Mouse (Mus musculus) midbrain, embryonic 13.5 days (tissue): Measurements from ENCODE around the gene Tnfrsf1b. TPM values are rescaled to one million over a fixed set of nuclear protein-coding genes. Genes with fewer than 3 reads are reported as not detected.

Experiments used
- ATAC-seq: fragments of 200-750 bp; cut with Nextera tagmentation; 2 replicates; pipeline ENCODE4 v1.8.0; 2017; ENCODE audit warnings: mild to moderate bottlenecking, moderate TSS enrichment, moderate library complexity
- H3K27ac ChIP-seq: fragments of 300-500 bp; sonication (generic); 2 replicates; pipeline ENCODE4 v1.5.1; 2015; ENCODE audit warnings: inconsistent platforms, mild to moderate bottlenecking, moderate library complexity
- H3K27me3 ChIP-seq: fragments of 300-500 bp; sonication (generic); 2 replicates; pipeline ENCODE4 v1.6.1; 2015; ENCODE audit warnings: mild to moderate bottlenecking, inconsistent platforms
- H3K36me3 ChIP-seq: fragments of 300-500 bp; sonication (generic); 2 replicates; pipeline ENCODE4 v1.6.1; 2015; ENCODE audit warnings: mild to moderate bottlenecking, inconsistent platforms
- H3K4me1 ChIP-seq: fragments of 300-500 bp; sonication (generic); replicated peaks from 2 replicates; pipeline ENCODE4 v1.6.1; 2015; ENCODE audit warnings: inconsistent platforms
- H3K4me2 ChIP-seq: fragments of 300-500 bp; sonication (generic); replicated peaks from 2 replicates; pipeline ENCODE4 v1.6.1; 2015; ENCODE audit warnings: moderate library complexity, mild to moderate bottlenecking, inconsistent platforms
- H3K4me3 ChIP-seq: fragments of 300-500 bp; sonication (generic); replicated peaks from 2 replicates; pipeline ENCODE4 v1.5.1; 2015; ENCODE audit warnings: mild to moderate bottlenecking, inconsistent platforms
- H3K9ac ChIP-seq: fragments of 300-500 bp; sonication (generic); replicated peaks from 2 replicates; pipeline ENCODE4 v1.6.1; 2015; ENCODE audit warnings: mild to moderate bottlenecking, inconsistent platforms
- H3K9me3 ChIP-seq: fragments of 300-500 bp; sonication (generic); 2 replicates; pipeline ENCODE4 v1.6.1; 2016; ENCODE audit warnings: mild to moderate bottlenecking, inconsistent platforms
- WGBS: fragments of 180-500 bp; shearing (Covaris S2); methylation state at CpG from one replicate; pipeline ENCODE4 v1.1.7; 2015; 5-methylcytosine and 5-hydroxymethylcytosine counted together
- polyA plus RNA-seq: library from polyadenylated mRNA; unstranded; fragments of >200 nt; fragmentation: Nextera tagmentation; extraction: Ambion mirVana; gene quantifications from 2 replicates; pipeline ENCODE4 v1.2.1, GENCODE M21; 2015

Gene Tnfrsf1b
- polyA plus RNA-seq, 1 experiment from 2014 or later: 2.0 TPM

DNA sequence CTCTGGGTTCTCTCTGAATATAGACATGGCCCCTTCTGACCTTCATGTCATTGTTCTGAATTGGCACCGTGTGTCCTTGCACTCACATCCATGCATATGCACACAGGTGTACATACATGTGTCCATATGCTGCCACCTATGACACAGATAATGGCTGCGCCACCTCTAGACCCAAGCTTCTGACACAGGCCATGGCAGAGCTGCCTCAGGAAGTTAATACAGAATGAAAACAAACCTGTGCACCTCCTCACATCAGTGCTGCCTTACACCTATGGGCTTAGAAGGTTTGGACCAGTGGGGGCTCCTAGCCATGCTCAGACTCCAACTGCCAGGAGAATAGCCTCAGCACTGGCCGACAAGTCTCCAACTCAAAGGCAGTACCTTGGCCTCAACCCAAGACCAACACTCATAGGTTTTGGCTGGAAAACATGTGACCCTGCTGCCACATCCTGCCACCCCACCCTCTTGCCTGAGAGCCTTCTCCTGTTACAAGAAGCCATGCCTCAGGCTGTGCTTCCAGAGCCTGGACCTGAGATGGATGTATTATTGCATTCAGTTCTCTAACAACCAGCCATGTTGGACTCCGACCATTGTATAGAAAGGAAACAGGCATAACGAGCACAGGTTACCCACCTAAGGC, 17.0 kb downstream of the Tnfrsf1b start:
- H3K27me3 ChIP-seq: no peaks in the 10 kb centered on the region
- H3K4me1 ChIP-seq: peaks cover 4% of the 10 kb centered on the region; the same call in 1 of the 2 replicates
- no peak overlapping the region for H3K4me2 ChIP-seq
- H3K9ac ChIP-seq: no peak overlapping the region
- 95% methylated on average over 5 of the region's 5 CpGs for WGBS
- H3K4me3 ChIP-seq: no peak overlapping the region
- H3K27ac ChIP-seq: no peak overlapping the region
- ATAC-seq: no peak
- no peaks in the 10 kb centered on the region for H3K9me3 ChIP-seq
- H3K36me3 ChIP-seq: no peaks in the 10 kb centered on the region

DNA sequence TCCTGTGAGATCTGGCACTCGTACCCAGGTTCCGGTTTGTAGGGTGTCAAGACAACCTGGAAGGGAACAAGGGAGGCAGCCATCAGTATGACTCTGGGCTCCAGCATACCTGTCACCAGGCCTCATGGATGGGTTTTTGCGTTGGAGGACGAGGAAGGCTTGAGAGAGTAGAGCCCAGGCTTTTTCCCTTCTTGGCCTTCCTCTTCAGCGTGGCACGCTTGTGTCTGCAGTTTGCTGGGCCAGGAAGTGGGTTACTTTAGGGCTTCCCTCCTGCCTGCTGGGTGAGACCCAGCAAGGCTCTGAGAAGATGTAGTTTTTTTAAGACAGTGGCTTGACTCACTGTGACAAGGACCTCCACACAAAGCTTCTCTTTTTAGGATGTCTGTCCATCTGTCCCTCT, 17.6 kb downstream of the Tnfrsf1b start:
- no peak for ATAC-seq
- Histone ChIP-seq H3K36me3 (no peaks in the 10 kb centered on the region), H3K9me3 (no peaks in the 10 kb centered on the region), H3K27me3 (no peaks in the 10 kb centered on the region), H3K27ac (no peak overlapping the region), H3K4me3 (no peak overlapping the region), H3K9ac (no peak overlapping the region), H3K4me1 (peaks cover 4% of the 10 kb centered on the region; the same call in 1 of the 2 replicates), H3K4me2 (no peak overlapping the region)
- 94% methylated on average over 6 of the region's 6 CpGs for WGBS

DNA sequence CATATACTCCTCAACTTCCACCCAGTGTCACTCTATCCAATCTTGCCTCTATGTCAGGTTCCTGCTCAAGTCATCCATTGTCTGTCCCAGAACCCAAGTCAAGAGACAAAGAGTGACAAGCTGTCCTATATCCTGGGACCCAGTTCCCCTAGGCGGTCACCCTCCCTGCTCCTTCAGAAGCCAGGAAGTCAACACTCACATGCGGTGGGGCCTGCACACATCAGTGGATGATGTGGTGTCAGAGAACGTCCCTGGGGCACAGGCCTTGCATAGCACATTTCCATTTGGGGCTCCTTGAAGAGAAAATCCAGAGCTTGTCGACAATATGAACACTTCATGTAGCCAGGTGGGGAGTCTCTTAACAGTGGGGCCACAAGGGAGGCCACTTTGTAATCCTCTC, 22.1 kb downstream of the Tnfrsf1b start:
- 89% methylated on average over 4 of the region's 4 CpGs for WGBS
- no peak for ATAC-seq

DNA sequence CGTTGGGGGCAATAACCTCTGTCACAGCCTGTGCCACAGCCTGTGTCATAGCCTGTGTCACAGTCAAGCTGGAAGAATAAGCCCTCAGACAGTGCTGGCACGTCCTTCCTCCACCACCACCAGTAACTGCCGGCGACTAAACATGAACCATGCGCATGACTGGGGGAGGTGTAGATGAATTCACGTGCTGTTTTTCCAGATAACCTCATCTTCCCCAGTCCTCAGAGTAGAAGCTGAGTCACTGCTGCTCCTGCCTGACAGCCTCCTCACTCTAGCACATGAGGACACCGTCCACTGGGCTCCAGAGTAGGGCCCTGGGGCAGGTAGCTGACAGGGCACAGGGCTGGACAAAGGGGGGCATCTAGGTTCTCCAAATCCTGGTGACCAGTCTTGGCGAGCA, 24.6 kb downstream of the Tnfrsf1b start:
- no peak for ATAC-seq
- no peak overlapping the region for H3K27ac ChIP-seq

More for the DNA sequence above, 22.1 kb downstream of the Tnfrsf1b start:
- Histone ChIP-seq H3K27ac (no peak overlapping the region), H3K9me3 (no peaks in the 10 kb centered on the region), H3K36me3 (no peaks in the 10 kb centered on the region), H3K27me3 (no peaks in the 10 kb centered on the region), H3K4me3 (no peak overlapping the region), H3K9ac (no peak overlapping the region), H3K4me1 (no peaks in the 10 kb centered on the region), H3K4me2 (no peak overlapping the region)

DNA sequence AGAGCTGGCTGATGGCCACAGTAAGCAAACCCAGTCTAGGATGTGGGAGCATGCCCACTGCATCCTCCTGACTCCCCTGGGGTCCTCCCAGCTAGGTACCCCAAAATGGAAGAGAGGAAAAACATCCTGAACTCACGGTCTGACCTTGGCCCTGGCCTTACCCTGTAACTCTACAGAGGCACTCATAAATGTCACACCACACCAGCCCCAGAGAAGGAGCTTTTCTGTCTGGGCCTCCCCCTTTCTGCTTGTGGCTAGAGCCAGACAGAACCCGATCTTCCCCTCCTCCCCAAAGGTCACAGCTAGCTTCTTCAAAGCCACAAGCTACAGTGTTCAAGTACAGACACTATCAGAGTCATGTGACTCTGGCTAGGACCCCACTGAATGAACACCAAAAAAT, 25.3 kb downstream of the Tnfrsf1b start:
- no peaks in the 10 kb centered on the region for H3K4me1 ChIP-seq
- H3K4me2 ChIP-seq: no peak overlapping the region
- no peak overlapping the region for H3K9ac ChIP-seq
- H3K9me3 ChIP-seq: no peaks in the 10 kb centered on the region
- WGBS: 80% methylated on average over 2 of the region's 2 CpGs
- no peak for ATAC-seq
- no peaks in the 10 kb centered on the region for H3K36me3 ChIP-seq
- no peaks in the 10 kb centered on the region for H3K27me3 ChIP-seq
- no peak overlapping the region for H3K27ac ChIP-seq
- no peak overlapping the region for H3K4me3 ChIP-seq

More for the DNA sequence above, 24.6 kb downstream of the Tnfrsf1b start:
- no peaks in the 10 kb centered on the region for H3K4me1 ChIP-seq
- WGBS: 81% methylated on average over 8 of the region's 8 CpGs
- no peaks in the 10 kb centered on the region for H3K9me3 ChIP-seq
- no peak overlapping the region for H3K9ac ChIP-seq
- H3K4me3 ChIP-seq: no peak overlapping the region
- no peaks in the 10 kb centered on the region for H3K36me3 ChIP-seq
- no peaks in the 10 kb centered on the region for H3K27me3 ChIP-seq
- no peak overlapping the region for H3K4me2 ChIP-seq

DNA sequence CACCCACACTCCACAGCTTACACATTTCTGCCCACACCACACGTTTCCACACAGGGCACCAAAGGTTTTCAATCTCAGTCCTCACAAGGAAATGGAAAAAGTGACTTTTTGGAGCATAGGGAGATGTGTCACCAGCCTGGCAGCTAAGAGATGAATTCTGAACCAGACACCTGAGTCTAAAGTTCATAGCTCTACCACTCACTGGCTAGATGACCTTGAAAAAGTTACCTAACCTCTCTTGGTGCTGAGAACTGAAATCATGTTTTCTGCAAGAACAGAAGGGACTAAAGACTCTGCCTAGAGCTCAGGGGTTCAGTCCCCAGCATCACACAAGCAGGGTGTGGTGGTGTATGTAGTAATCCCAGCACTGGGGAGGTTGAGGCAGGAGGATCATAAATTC, 26.7 kb downstream of the Tnfrsf1b start:
- no peaks in the 10 kb centered on the region for H3K9me3 ChIP-seq
- H3K9ac ChIP-seq: no peak overlapping the region
- no peaks in the 10 kb centered on the region for H3K27me3 ChIP-seq
- no peak overlapping the region for H3K4me3 ChIP-seq
- H3K4me2 ChIP-seq: no peak overlapping the region
- H3K36me3 ChIP-seq: no peaks in the 10 kb centered on the region
- no peaks in the 10 kb centered on the region for H3K4me1 ChIP-seq
- WGBS: 77% methylated on average over 1 of the region's 1 CpGs
- no peak for ATAC-seq
- no peak overlapping the region for H3K27ac ChIP-seq

DNA sequence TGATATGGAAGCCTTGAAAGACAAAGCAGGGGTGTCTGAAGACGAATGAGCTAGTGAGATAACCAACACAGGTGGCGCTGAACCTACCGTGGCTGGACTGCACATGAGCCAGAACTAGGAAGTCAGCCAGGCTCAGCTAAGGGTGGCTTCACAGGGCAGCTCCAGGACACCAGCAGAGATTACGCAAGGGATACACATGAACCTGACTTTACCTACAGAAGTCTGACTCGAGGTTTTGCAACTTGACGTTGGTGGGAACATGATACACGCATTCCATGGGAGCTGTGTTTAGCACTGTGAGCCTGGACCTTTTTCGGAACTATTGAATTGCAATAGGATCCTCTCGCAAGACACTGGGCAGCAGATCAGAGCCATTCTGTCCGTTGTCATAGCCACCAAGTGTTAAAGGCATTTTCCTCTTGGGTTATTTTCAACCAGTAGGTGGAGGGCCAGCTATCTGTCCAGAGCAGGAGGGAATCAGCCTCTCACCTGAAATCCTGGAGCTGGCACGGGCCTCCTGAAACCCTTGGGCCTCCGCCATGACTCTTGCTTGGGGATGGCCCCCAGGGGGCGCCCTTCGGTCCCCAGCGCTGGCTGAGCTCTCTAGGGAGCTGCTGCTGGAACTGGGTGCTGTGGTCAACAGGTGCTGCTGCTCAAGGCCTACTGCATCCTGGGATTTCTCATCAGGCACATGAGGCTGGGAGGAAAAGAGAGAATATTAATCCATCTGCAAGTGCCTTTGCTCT, 27.3 kb downstream of the Tnfrsf1b start:
- Histone ChIP-seq H3K4me2 (no peak overlapping the region), H3K9ac (no peak overlapping the region), H3K4me3 (no peak overlapping the region), H3K9me3 (no peaks in the 10 kb centered on the region), H3K4me1 (no peaks in the 10 kb centered on the region; the same call in 1 of the 2 replicates), H3K36me3 (no peaks in the 10 kb centered on the region), H3K27ac (no peak overlapping the region), H3K27me3 (no peaks in the 10 kb centered on the region)
- WGBS: 67% methylated on average over 15 of the region's 15 CpGs
- ATAC-seq: no peak

DNA sequence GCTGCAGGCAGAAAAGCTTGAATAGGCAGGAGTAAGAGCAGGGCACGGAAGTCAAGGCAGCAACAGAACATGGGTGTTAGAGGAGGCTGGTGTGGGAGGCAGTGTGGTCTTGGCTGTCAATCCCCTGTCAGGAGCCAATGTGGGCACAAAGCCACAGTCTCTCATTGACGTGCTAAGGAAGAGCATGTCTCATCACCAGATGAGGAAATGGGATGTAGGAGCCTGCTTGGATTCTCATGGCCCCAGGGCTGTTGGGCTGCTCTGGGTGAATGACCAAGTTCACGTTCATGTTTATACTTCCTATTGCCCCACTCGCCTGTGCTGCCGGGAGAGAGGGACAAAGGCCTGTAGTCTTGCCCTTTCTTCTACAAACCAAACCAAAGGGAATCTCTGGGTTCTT, 28.8 kb downstream of the Tnfrsf1b start:
- H3K4me3 ChIP-seq: no peak overlapping the region
- H3K4me2 ChIP-seq: no peak overlapping the region
- no peaks in the 10 kb centered on the region for H3K9me3 ChIP-seq
- H3K36me3 ChIP-seq: no peaks in the 10 kb centered on the region
- H3K9ac ChIP-seq: no peak overlapping the region
- no peak for ATAC-seq
- no peak overlapping the region for H3K27ac ChIP-seq
- no peaks in the 10 kb centered on the region for H3K27me3 ChIP-seq
- no peaks in the 10 kb centered on the region; the same call in 1 of the 2 replicates for H3K4me1 ChIP-seq
- 81% methylated on average over 5 of the region's 5 CpGs for WGBS

DNA sequence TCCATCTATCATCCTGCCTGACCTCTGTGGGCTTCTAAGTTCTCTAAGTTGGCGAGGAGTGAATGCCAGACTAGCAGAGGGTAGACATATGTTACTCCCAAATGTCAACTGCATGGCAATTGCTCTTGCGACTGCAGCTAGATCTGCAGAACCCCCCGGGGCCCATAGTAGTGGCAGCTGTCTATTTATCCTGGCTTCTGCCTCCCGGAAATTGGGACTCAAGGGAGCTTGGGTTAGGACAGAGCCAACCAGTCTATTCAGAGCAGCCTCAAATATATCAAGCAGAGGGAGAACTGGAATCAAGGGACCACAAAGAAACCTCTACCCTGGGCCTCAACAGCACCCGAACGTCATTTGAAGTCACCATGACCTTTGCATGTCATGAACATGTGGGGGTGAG, 29.6 kb downstream of the Tnfrsf1b start:
- H3K9ac ChIP-seq: no peak overlapping the region
- H3K27ac ChIP-seq: no peak overlapping the region
- H3K4me1 ChIP-seq: no peaks in the 10 kb centered on the region; the same call in 1 of the 2 replicates
- H3K4me3 ChIP-seq: no peak overlapping the region
- no peaks in the 10 kb centered on the region for H3K9me3 ChIP-seq
- no peaks in the 10 kb centered on the region for H3K36me3 ChIP-seq
- ATAC-seq: no peak
- no peak overlapping the region for H3K4me2 ChIP-seq
- H3K27me3 ChIP-seq: no peaks in the 10 kb centered on the region
- 86% methylated on average over 6 of the region's 6 CpGs for WGBS

DNA sequence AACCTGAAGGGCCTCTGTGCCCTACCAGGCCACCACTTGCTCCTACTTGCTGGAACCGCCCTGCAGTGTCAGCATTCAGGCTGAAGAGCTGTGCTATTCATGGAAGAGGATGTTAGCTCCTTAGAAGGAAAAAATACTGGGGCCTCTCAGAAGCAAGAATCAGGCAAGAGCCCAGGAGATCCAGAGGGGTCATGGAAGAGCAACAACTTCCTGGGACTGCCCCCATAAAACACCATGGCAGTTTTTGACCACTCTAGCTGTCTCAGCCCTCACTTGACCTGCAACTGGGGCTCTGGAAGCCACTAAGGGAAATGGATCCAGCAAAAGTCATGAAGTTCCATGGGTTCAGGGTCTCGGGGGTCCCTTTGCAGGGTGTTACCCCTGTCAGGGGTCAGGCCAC, 31.3 kb downstream of the Tnfrsf1b start:
- 86% methylated on average over 2 of the region's 2 CpGs for WGBS
- Histone ChIP-seq H3K4me1 (no peaks in the 10 kb centered on the region; the same call in 1 of the 2 replicates), H3K36me3 (no peaks in the 10 kb centered on the region), H3K27me3 (no peaks in the 10 kb centered on the region), H3K4me2 (no peak overlapping the region), H3K27ac (no peak overlapping the region), H3K9me3 (no peaks in the 10 kb centered on the region), H3K9ac (no peak overlapping the region), H3K4me3 (no peak overlapping the region)
- ATAC-seq: no peak

DNA sequence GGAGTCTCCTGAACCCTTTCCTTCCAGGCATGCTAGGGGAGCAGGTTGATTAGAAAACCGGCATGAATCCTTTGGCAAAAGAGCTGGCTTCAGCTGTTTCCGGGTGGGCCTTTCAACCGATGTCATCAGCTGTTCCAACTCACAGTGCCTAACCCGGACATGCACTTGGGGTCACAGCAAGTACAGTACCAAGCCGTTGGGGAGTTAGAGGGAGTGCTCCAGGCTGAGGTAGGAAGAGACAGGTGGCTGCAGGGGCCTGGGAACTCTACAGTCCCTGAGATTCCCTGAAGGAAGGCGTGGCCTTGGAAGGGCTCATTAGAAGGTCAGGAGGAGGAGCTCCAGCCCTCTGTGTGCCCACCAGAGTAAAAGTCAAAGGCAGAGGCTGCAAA, 31.9 kb downstream of the Tnfrsf1b start:
- Histone ChIP-seq H3K9ac (no peak overlapping the region), H3K27ac (no peak overlapping the region), H3K36me3 (no peaks in the 10 kb centered on the region), H3K9me3 (no peaks in the 10 kb centered on the region), H3K4me2 (no peak overlapping the region), H3K4me3 (no peak overlapping the region), H3K4me1 (no peaks in the 10 kb centered on the region; the same call in 1 of the 2 replicates), H3K27me3 (no peaks in the 10 kb centered on the region)
- ATAC-seq: peak; percentile 66
- 69% methylated on average over 6 of the region's 6 CpGs for WGBS

DNA sequence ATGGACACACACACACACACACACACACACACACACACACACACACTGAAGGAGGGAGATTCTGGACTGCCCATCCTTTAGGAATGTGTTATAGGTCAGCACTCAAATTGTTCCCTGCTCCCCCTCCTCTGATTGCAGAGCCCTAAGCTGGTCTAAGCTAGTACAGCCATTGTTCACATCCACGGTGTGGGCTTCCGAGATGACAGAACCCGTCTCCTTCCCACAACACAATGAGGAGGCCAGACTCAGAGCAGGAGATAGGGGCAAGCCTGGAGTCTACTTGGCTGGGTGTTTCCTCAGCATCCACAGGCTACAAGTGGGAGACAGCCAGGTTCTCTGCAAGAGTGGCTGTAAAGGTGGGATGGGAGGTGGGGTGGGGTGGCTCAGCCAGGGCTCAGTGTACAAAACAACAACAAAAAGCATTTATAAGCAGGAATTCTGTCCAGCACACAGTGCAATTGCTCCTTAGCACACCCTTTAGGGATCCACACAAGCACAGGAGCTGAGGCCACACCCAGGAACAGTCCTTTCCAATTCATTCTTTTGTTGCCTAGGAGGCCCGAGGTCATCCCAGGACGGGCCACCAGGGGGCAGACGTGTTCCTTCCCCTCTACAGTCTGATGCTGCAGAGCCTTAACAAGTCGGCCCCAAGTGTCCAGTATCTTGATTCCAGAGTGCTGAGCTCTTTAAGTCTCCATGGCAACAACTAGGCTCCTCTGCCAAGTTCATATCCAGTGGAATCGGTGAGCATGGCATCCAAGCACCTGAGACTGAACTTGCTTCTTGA, 32.5 kb downstream of the Tnfrsf1b start:
- no peaks in the 10 kb centered on the region for H3K9me3 ChIP-seq
- no peaks in the 10 kb centered on the region for H3K36me3 ChIP-seq
- no peak overlapping the region for H3K9ac ChIP-seq
- ATAC-seq: peak; percentile 90
- no peaks in the 10 kb centered on the region for H3K27me3 ChIP-seq
- H3K4me3 ChIP-seq: no peak overlapping the region
- no peak overlapping the region for H3K4me2 ChIP-seq
- no peaks in the 10 kb centered on the region; the same call in 1 of the 2 replicates for H3K4me1 ChIP-seq
- WGBS: 30% methylated on average over 8 of the region's 8 CpGs
- no peak overlapping the region for H3K27ac ChIP-seq
